Mouse (Mus musculus): Measurements from ENCODE around the gene BC004004.
"Not testable (repeated sequence)": the region's sequence is repeated elsewhere in the genome, so short reads cannot be mapped to it uniquely, and the experiment has no call there.

Gene BC004004

DNA sequence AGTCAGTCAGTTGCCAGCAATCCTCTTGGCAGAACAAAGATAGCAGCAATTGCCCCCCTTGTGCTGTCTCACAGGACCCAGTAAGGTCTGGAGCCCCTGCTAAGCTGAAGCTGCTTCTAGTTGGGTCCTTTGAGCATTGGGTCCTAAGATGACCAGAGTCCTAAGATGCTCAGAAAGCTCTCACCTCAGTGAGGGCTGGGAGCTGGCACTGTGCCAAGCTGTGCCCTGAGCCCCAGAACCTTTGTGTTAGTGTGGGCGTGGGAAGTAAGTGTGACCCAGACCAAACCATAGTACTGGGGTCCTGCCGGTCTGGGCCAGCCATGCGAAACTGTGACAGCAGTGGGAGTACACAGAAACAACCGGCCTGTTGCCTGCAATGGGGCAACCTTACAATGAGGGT lies 30.7 kb downstream of the BC004004 start:
- DNase-seq (ENCODE audit: low spot score): no peak

DNA sequence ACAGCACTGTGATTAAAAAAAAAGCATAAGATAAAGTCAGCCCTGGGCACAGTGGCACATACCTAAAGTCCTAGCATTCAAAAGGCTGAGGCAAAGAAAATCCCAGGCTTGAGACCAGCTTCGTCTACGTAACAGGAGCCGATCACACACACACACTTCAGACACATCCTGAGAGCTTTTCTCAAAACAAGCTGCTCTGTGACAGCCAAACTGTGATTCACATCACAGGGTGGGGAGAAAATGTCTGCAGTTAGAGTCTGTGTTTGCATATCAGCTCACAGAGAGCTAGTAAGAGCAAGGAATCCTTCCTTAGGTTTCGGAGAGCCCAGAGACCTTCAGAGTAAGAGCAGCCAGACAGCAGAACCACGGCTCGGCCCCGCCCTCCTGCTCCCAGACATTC lies 32.3 kb downstream of the BC004004 start:
- no peak for DNase-seq (ENCODE audit: low spot score)

DNA sequence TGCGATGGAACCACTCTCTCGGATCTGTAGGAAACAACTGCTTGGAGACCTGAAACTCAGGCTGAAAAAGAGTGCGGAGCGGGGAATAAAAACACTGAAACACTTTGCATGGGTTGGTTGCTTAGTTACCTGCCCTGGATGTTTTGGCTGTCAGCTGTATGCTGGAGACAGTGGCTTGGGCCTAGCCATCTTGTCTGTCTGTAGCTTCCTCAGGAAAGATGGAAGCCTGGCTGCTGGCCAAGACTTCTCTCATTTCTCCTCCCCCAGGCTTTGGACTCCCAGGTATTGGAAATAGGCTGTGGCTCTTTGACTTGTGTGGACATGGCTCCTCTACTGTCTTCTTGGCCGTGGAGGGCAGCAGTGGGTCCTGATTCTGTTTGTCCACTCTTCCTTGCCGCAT lies 32.8 kb downstream of the BC004004 start:
- DNase-seq (ENCODE audit: low spot score): no peak

DNA sequence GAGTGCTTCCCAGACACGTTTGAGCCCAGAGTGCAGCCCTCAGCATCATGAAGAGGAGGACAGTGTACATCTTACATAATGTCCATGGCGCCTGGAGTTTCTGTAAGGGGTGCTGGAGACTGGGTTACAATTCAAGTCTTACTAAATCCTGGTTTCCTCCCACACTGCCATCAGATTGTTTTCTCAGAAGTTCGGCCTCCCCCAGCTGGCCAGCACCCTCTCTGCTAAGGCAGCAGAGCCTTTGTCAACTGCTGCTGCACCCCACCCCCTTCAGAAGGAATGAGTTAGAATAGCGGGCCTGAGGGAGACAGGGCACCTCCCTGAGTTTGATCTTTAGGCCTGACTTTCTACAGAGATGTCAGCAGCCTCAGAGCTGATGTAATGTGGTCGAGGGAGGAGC lies 33.6 kb downstream of the BC004004 start:
- DNase-seq (ENCODE audit: low spot score): no peak

DNA sequence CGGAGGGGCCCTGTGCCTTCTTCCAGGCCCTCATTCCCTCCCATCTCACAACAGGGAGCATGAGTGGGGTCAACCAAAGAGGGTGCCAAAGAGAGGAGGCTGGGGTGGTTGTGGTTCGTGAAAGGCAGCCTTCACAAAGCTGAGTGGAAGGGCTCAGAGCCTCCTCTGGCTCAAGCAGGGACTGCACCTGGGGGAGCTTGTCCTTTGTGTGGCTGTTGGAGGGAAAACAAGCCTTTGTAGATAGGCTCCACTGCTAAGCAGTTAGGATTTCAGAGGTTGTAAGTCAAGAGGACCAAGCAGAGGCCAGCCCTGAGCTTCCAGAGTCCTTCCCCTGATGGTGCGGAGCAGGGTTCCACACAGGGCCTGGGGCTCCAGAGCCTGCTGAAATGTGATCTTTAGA lies 34.5 kb downstream of the BC004004 start:
- no peak for DNase-seq (ENCODE audit: low spot score)

DNA sequence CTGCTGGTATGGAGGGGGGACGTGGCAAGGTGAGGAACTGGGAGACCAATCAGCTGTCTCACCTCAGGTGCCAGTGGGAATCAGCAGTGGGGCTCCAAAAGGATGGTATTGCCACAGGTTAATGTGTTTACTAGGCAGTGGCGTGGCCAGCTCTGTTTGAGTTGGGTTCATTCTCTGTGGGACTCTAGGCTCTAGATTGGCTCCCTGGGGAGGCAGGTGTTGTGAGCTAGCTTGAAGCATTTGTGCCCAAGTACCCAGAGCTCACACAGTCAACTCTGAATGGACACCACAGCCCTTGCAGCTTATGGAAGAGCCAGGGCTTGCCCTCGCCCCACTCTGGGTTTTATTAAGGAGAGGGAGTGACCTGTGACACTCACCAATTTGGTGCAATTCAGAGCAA lies 35.3 kb downstream of the BC004004 start:
- DNase-seq (ENCODE audit: low spot score): no peak

DNA sequence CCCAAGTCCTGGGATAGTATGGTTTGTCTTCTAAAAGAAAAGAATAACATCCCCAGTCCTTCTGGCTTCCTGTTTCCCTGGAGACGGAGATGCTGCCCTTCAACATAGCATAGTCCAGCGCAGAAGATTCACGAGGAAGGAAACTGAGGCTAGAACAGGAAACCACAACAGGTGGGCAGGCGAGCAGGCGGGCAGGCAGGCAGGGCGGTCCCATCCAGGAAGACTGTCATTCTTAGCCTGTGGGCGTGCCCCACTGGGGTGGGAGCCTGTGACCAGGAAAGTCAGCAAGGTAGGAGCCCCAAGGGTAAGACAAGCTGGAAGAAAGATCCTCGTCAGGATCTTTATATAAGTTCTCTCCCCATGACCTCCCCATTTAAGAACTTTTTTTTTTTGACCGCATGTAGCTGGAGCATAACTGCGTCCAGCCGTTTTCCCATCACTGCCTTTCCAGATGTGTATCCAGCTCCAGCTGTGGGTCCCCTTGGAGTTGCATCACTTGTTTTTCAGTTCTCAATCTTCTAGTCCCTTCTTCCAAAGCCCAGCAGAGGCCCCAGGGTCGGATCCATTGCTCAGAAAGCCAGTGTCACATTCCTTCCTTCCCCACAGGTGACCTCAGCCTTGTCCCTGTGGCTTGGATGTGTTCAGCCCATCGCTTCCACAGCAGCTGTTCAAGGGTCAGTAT lies 35.9 kb downstream of the BC004004 start:
- DNase-seq (ENCODE audit: low spot score): no peak

DNA sequence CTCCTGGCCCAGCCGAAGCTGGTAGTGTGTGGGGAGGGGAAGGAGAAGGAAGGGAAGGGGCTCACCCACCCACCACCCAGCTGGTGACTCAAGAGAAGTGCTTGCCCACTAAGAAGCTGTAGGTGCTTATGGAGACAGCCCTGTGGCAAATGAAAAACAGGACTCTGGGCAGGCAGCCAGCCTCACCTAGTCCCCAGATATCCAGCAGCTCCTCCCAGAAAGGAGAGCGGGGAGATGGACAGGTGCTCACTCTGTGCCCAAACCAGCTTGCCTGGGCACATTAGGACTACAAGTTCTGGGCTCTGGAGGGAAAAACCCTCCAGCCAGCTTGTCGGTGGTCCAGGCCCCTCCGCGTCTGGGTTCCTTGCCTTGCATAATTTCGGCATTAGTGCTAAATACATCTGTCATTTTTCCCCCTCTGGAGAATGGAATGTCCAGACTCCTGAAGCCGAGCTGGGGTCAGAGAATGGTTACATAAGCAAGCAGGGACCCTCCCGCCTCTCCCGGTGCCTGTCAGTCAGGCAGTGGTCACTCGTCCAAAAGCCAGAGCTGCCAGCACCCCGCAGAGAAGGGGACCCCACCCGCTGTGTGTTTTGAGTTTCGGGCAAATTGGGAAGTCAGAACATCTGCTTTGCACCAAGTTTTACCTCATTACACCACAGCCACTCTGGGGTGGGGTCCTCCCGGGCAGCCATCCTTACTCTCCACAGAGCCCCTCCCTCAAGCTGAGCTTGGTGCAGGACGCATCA lies 36.6 kb downstream of the BC004004 start:
- no peak for DNase-seq (ENCODE audit: low spot score)

DNA sequence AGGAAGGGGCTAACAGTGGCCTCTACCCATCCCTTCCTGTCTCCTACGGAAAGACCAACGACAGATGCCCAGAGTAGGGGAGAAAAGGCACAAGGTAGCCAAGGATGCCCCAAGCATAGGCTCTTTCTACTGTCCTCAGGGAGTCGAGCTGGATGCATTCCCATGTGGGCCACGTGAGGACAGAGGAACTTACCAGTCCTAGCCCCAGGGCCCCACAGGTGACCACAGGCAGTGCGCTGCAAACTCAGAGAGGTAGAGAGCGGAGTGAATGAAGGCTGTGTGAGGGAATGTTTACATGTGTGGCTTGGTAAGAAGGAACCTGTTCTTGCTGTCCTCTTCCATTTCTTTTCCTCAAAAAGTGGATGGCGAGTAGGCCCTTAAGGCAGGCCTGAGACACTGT lies 37.3 kb downstream of the BC004004 start:
- no peak for DNase-seq (ENCODE audit: low spot score)

DNA sequence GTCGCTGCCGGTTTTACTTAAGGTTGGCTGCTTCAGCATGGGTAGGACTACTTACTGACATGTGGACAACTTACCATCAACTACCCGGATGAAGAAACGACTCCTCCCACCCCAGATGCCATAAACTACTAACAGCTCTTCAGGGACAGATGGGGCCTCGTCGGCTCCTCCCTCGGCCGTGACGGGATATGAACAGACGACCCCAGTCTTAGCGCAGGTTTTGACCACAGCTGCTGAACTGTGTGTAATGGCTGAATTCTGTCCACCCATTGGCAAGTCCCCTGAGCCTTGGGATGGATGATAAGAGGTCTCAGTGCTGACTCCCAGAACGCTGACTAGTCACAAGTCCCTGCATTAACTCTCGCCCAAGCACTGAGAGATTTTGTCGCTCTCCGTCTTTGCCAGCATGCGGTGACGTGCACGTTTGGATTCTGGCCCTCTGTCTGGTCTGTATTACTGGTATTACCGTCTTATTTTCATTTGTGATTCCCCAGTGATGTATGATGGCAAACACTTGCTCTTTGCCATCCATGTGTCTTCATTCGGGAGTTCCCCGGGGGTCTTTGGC lies 41.6 kb downstream of the BC004004 start:
- DNase-seq (ENCODE audit: low spot score): no peak

DNA sequence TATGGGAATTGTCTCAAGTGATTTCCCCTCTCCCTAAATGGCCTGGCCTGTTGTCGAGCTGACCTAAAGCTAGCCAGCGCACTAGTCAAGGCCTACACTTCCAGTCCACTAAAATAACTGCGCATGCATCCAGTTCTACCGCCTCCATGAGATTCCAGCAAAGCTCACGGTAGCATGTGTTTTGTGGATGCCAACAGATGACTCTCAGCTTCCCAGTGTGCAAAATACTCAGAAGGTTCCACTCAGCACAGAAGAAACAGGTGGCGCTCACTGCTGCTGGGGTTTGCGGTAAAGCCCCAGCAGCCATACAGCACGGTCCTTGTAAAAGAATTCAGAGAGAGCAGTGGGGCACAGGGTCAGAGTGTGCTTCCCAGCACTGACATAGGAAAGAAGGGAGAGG lies 43.0 kb downstream of the BC004004 start:
- no peak for DNase-seq (ENCODE audit: low spot score)

DNA sequence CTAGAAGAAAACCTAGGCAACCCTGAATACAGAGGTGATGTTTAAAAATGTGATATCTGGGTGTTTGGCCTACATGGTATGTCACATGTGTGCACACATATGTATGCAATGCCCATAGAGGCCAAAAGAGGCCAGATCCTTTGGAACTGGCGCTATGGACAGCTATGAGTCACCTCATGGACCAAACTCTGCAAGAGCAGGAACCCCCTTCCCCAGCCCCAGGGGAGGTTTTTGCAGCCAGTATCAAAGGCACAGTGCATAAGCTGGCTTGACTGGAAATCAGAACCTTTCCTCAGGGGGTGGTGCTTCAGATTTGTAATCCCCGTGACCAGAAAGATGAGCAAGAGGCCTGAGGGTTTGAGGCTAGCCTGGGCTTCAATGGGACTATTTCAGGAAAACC lies 43.5 kb downstream of the BC004004 start:
- DNase-seq (ENCODE audit: low spot score): no peak

DNA sequence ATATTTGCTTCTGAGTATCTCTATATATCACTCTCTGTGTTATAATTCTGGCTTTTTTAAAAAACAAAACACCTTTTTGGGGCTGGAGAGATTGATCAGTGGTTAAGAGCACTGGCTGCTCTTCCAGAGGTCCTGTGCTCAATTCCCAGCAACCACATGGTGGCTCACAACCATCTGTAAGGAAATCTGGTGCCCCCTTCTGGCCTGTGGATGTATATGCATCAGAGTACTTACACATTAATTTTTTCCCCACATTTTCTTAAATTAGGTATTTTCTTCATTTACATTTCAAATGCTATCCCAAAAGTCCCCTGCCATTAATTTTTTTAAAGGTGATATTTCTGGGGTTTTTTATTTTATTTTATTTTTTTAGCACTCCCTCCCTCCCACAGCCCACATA lies 44.7 kb downstream of the BC004004 start:
- no peak for DNase-seq (ENCODE audit: low spot score)

DNA sequence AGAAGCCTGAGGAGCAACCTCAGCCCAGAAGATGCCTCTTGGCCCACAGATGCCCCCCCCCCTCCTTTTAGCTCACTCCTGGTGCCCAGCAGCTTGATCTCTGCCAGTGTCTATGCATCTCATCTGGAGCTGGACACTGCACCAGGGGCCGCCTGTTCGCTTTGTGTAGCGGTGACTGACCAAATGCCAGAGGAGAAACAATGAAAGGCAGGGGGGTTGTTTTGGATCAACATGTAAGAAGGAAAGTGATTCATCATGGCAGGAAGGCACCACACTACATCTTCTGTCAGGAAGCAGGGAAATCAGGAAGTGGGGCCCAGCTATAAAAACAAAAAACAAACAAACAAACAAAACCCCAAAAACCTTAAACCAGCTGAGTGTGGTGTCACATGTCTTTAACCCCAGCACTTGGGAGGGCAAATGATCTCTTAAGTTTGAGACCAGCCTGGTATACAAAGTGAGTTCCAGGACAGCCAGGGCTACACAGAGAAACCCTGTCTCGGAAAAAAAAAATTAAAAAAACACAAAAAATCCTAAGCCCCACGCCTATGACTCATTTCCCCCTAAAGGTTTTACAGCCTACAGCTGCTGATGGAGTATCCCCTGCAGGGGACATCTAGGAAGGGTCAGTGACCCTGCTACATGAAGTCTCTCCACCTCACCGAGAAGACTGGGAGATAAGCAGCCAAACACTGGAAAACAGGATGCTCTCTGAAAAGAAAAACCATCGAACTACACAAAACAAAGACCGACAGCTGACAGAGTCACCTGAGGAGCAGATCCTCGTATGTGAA lies 47.3 kb downstream of the BC004004 start:
- no peak for DNase-seq (ENCODE audit: low spot score)

DNA sequence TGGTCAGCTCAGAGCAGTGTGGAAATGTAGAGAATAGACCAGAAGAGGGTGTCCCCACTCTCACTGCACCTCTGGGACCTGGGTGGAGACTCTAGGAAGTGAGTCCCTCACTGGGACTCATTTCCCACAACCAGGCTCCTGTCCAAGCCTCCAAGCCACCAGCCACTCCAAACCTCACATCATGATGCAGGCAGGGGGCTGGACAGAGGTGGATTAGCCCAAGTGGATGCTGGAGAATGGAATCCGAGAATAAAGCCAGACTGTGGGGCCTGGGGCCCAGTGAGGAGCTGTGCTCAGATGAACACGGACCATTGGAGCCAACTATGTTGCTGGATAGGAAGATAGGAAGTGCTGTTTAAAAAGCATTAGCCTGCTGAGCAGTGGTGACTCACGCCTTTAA lies 48.3 kb downstream of the BC004004 start:
- DNase-seq (ENCODE audit: low spot score): no peak

DNA sequence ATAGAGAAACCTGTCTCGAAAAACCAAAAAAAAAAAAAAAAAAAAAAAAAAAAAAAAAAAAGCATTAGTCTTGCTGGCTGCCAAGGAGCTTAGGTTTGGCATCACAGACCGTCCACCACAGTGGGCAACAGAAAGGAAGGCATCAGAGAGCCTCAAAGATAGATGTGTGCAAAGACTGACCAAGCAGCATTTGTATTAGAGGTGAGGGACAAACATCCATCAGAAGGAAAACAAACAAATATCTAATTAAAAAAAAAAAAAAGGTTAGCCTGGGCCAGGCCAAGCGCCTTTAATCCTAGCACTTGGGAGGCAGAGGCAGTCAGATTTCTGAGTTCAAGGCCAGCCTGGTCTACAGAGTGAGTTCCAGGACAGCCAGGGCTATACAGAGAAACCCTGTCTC lies 48.8 kb downstream of the BC004004 start, which contains the start of gene Pi16:
TSS of gene Pi16 (plus strand) at position 301 of the 400 bp plus-strand sequence.
- DNase-seq (ENCODE audit: low spot score): not testable (repeated sequence)

DNA sequence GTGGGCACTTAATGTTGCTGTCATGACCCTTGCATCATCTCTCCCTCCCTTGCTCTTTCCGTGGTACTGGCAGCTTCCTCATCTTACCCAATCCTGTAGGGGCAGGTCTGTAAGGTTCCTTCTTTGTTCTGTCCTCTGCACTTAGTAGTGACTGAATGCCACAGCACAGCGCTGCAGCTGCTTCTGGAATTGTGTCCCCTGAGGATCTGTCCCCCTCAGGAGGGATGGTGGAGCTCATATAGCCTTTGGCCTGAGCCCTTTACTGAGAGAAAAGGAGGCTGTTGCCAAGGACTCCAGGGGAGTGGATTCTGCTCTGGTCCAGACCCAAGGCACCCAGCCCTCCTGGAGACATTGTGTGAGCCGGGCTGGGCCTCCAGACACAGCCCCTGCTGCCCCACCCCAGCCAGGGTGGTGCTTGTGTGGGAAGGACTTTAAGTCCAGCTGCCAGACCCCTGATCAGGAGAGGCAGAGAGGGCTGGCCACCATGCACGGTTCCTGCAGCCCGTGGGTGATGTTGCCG lies 50.2 kb downstream of the BC004004 start:
- no peak for DNase-seq (ENCODE audit: low spot score)

DNA sequence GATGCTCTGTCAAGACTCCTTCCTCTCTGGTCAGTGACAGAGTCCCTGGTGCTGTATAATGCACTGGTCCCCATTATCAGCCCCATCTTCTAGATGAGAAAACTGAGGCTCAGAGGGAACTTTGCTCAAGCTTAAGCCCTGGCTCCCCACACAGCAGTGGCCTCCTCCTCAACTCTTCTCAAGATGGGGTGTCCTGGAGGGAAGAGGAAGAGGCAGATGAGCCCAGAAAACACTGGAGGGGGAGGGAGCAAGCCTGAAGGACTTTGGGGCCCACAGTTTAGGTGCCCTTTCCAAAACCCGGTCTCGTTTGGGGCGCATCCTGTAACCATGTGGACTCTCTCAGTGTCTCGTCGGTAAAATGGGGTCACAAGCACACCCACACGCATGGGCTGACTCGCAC lies 50.9 kb downstream of the BC004004 start:
- DNase-seq (ENCODE audit: low spot score): no peak

DNA sequence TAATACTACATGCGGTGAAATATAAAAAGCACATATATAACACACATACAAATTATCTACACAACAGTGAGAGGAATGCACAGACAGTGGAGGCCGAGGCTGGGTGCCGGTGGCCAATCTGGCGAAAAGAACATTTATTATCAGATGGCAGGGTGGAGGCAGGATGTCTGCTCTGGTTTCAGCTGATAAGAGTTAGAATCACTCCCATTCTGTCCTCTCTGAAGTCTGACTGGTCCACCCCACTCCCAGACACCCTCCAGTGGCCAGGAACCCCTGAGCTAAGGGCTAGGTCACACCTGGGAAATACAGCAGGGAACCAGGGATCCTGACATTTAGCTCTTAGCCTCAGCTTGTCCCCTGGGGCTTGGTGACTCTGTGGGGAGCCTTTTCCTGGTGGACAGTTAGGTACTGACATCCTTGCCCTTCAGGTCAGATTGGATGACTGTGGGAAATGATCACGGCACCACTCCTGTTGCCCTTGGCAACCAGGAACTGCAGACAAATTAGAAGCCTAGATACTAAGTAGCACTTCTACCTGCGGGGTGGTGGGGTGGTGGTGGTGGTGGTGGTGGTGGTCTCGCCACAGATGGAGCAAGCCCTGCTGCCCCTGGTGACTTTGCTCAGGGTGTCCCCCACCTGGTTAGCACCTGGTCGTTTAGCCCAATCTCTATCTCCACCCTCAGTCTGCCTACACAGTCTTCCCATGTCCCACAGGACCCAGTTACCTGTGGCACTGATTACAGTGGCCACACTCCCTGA lies 51.5 kb downstream of the BC004004 start:
- no peak for DNase-seq (ENCODE audit: low spot score)

DNA sequence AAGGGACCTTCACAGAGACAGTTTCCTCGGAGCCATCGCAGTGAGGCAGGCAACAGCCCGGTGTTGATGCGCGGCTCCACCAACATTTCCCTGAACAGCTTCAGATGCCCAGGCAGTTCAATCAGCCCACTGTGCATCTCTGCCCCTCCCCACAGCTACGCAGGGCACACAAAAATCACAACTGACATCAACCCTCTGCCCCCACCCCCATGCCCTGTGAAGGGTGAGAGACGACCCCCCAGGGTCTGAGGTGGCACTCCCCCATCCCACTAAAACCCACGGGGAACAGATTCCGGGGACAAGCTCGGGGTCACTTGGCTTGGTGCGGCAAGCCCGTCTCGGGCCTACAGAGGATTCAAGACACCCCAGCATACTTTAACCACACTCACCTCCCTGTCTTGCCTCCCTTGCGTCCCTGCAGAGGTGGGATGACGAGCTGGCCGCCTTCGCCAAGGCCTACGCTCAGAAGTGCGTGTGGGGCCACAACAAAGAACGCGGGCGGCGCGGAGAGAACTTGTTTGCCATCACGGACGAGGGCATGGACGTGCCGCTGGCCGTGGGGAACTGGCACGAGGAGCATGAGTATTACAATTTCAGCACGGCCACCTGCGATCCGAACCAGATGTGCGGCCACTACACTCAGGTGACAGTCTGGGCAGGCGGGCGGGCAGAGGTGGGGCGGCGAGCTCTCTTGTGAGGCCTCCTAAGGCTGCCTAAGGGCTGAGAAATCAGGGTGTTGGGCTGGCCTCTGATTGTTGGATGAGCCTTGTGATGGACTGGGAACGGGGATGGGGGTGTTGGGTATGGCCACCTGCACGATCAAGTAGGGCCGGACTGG lies 53.4 kb downstream of the BC004004 start:
- DNase-seq (ENCODE audit: low spot score): no peak

DNA sequence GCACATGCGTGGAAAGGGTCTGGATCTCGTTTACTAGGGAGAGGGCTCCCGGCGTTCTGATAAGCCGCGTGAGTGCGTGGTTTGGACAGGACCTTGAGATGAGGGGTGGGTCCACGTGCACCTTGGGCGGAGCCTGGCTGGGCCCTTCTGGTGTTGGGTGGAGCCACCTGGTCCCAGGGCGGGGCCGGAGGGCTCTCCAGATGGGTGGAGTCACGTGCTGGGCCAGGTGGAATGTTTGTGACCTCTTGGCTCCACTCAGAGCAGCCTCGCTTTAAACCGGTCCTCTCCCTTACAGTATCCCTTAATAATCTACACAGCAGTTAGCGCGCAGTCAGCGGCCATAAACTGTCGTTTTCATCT lies 54.0 kb downstream of the BC004004 start:
- DNase-seq (ENCODE audit: low spot score): no peak

Data from urinary bladder, postnatal 25 days (tissue).